Mouse (Mus musculus) fat pad, adult 2 months (tissue): ENCODE results near the gene 1700018B08Rik.

ENCODE experiments used
- DNase-seq: peaks from one replicate; pipeline ENCODE4 v3.0.0-alpha.2; 2011; ENCODE audit warnings: low read depth, low spot score; ENCODE audit errors: extremely low read depth

Gene 1700018B08Rik

GRCm38 (mm10) chr8:121544276-121544785 is at the start of gene 1700018B08Rik:
Gene 1700018B08Rik (minus strand): TSS chr8:121544320.
- no peak for DNase-seq

GRCm38 (mm10) chr8:121593293-121593692 is 49.2 kb upstream of the 1700018B08Rik start:
- no peak for DNase-seq

- DNase-seq: no peak
Measured at GRCm38 (mm10) chr8:121591178-121592066, 47.3 kb upstream of the 1700018B08Rik start.

DNA sequence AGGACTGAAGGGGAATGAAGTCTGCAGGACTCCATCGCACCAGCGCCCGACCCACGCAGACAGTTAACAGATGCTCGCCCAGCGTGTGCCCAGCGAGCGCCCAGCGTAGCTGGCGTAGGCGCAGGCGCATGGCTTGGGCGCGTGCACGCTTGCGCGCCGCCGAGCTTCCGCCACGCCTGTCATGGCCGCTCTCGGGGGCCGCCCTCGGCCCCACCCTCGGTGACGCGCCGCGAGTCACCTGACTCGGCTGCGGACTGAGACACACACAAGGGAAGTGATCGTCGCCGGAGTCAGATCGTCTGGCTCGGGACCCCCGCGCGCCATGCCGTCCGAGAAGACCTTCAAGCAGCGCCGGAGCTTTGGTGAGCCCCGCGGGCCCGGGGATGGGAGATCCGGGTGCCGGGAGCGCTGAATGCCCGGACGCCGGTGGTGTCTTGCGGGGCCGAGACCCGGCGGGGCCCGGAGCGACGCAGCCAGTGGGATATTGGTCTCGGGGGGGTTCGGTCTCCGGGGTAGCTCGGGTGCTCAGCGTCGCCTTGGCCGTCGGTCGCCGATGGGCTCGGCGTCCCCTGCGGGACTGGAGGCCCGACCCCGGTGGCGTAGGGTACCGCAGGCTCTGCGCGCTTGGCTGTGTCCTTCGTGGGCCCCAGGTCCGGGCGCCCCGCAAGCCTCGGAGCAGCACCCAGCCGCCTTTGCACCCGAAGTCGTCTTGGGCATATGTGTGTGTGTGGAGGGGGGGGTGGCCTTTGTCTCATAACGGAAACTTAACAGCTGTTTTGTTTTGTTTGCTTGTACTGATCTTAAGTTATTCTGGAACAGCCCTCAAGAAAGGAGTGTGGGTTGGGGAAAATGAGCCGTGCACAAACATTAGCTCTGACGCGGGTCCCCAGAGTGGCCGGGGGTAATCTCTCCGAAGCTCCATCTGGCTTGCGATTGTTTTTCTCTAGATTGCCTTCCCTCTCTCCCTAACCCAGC is 46.4 kb upstream of the 1700018B08Rik start, which contains the start of gene Map1lc3b:
Gene Map1lc3b, plus strand, starts transcription at position 159 of the 975 bp plus-strand sequence.
- DNase-seq: no peak

GRCm38 (mm10) chr8:121589205-121589726 is 45.1 kb upstream of the 1700018B08Rik start:
- no peak for DNase-seq

- DNase-seq: no peak
Measured at GRCm38 (mm10) chr8:121588750-121589149, 44.6 kb upstream of the 1700018B08Rik start.

- peak; percentile 92 for DNase-seq
Measured at GRCm38 (mm10) chr8:121585159-121585825, 41.2 kb upstream of the 1700018B08Rik start.

DNA sequence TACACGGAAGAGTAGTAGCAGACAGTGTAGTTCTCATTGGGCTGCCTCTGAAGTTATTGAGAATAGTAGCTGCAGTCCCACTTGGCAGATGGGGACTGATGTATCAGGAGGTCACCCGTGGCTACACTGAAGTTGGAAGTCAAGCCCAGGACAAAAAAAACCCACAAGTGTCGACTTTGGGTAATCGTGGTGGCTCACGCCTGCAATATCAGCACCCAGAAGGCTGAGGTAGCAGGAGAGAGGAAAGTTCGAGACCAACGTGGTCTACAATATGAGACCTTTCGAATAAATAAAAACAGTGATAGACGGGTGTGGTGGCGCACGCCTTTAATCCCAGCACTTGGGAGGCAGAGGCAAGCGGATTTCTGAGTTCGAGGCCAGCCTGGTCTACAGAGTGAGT is 40.6 kb upstream of the 1700018B08Rik start:
- no peak for DNase-seq

DNA sequence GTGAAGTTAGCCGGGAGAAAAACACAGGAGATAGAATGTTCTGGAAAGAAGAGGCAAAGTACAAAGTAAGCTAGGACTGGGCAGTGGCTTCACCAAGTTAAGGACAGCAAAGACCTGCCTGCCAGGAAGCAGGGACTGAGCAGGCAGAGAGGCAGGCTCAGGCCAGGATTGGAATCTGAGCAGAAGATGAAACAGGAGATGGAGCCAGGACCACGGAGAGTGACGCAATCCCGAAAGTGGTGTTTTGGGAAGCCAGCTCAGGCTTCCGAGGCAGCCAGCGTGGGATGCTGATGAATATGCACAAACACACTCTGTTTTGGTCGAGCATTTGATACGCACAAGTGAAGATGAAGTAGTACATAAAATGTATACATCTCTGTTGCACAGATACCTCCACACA is 39.5 kb upstream of the 1700018B08Rik start:
- DNase-seq: no peak

- peak; percentile 62 for DNase-seq
Measured at GRCm38 (mm10) chr8:121580465-121580864, 36.3 kb upstream of the 1700018B08Rik start.

DNA sequence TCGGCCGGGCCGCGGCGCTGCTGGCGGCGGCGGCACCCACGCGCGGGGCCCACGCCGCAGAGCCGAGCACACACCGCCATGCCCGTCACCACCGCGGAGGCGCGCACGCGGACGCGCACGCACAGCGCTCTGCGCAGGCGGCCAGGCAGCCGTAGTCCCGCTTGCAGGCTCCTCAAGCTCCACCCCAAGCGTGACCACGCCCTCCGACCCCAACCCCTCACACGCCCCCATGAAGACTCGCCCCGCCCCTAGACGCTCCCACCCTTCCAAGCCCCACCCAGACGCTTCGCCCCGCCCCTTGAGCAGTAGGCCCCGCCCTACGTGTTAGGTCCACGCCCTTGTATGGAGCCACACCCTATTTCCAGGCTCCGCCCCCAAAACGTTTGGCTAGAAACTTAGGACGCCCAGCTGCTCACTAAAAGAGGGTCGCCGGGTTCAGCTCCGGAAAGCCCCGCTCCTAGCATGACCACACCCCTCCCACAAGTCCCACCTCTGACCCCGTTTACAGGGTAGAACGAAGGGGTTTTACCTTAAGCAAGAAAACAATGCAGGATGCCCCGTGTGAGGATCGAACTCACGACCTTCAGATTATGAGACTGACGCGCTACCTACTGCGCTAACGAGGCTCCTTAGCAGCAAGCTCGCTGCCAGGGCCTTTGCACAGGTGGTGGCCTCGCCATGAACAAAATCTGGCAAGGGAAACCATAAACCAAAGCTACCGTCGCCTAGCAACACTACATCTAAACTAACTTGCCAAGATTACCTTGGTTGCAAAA is 34.7 kb upstream of the 1700018B08Rik start, which contains the start of gene Fbxo31:
Gene Fbxo31, minus strand, starts transcription at position 131 of the 776 bp plus-strand sequence.
- peak; percentile 84 for DNase-seq

GRCm38 (mm10) chr8:121577751-121578675 is 33.9 kb upstream of the 1700018B08Rik start:
- DNase-seq: no peak

GRCm38 (mm10) chr8:121575661-121576060 is 31.5 kb upstream of the 1700018B08Rik start:
- DNase-seq: no peak

GRCm38 (mm10) chr8:121573275-121573674 is 29.2 kb upstream of the 1700018B08Rik start:
- DNase-seq: no peak

DNA sequence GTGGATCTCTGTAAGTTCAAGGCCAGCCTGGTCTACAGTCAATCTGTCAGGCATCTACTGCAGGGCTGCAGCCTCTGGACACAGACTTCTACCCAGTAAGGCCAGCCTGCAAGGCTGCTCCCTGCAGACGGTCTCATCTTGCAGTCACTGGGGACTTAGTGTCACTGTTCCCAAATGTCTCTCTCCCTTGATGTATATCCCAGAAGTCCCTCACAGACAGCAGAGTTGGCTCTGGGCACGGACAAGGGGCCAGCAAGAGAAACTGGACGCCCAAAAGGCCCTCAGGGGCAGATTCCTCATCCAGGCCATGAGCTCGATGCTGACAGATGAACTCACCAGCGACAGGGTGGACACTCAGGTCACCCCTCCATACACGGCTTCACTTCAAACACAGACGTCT is 28.0 kb upstream of the 1700018B08Rik start:
- DNase-seq: no peak

GRCm38 (mm10) chr8:121570801-121571200 is 26.7 kb upstream of the 1700018B08Rik start:
- DNase-seq: no peak

GRCm38 (mm10) chr8:121570335-121570734 is 26.2 kb upstream of the 1700018B08Rik start:
- DNase-seq: no peak

DNA sequence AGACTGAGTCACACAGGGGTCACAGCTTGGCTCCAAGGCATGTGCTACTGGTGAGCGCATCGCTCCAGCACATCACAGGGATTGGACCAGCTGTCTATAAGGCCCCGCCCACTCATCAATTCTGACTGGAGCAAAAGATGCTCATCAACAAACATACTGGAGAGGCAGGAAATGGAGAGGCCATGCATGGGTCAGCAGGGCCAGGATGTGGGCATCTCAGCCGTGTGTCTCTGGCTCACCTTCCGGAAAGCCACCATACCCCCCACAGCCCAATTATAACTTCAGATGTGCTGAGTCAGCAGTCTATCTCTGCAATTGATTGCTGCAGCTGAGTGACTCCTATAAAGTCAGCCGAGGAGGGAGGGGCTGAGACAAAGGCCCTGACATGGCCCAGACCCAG is 24.2 kb upstream of the 1700018B08Rik start:
- no peak for DNase-seq
